29 mouse cellular contexts compared by ENCODE assay signal in the genomic region with DNA sequence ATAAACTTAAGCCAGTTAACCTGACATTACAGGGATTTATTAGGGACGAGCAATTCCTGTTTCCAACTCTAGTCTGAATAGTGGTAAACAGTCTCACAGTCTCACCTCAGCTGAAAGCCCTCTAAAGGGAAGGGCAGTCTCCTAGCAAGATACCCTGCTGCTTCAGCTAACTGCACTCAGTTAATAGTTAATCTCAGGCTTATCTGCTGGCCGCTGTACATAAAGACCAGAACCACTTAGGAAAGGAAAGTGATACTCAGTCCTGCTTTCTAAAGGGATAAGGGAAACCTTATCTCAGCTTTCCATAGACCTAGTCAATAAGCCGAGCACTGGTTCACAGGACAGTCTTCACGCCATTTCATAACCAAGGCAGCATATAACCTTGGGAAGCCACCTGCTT. TPM values are rescaled to one million over a fixed set of nuclear protein-coding genes. Genes with fewer than 3 reads are reported as not detected.
DNase-seq lines count a peak whose midpoint lies in the region; ATAC-seq and TF ChIP-seq lines count a peak whose summit lies in the region.
"Had no signal": no experiment of that assay in that cellular context is flagged by ENCODE, and none has a peak within 500 bp of the region (broad histone marks: within the 10 kb centered on the region; RNA-seq: fewer than 3 reads in every experiment).

No protein-coding gene starts in this region.

- TF ChIP-seq EP300 in stomach, postnatal 0 days (optimal IDR thresholded peaks at IDR 0.05), result no peak

- H3K36me3 ChIP-seq in liver, embryonic 12.5 days, result no peaks in the 10 kb centered on the region
- no peaks in the 10 kb centered on the region for H3K36me3 ChIP-seq in liver, embryonic 16.5 days (ENCODE audit: control insufficient read depth, insufficient read depth)
- H3K36me3 ChIP-seq in stomach, postnatal 0 days (ENCODE audit: control insufficient read depth, insufficient read depth, low read length), result no peaks in the 10 kb centered on the region
- H3K36me3 ChIP-seq in kidney, adult 2 months (ENCODE audit: control insufficient read depth, insufficient read depth, low read length), result no peaks in the 10 kb centered on the region
- H3K36me3 ChIP-seq: embryonic facial prominence, embryonic 15.5 days; limb, embryonic 15.5 days had no signal

- TF ChIP-seq CTCF in stomach, postnatal 0 days (IDR thresholded peaks at IDR 0.05; ENCODE audit: low read depth), result no peak
- TF ChIP-seq CTCF in kidney, adult 2 months (conservative IDR thresholded peaks at IDR 0.05; ENCODE audit: insufficient read depth, insufficient read length, low read depth, low read length), result no peak

- peak; percentile 35; the same call in 1 of the 2 replicates for ATAC-seq in liver, embryonic 12.5 days
- ATAC-seq in liver, embryonic 16.5 days (ENCODE audit: low read depth), result no peak
- ATAC-seq in stomach, postnatal 0 days (ENCODE audit: low FRiP score, low TSS enrichment), result peak; percentile 78
- ATAC-seq: forebrain, embryonic 14.5 days; hindbrain, postnatal 0 days had no signal

- H3K4me1 ChIP-seq in liver, embryonic 12.5 days, result peaks cover 3% of the 10 kb centered on the region; the same call in 1 of the 2 replicates
- H3K4me1 ChIP-seq in liver, embryonic 16.5 days (ENCODE audit: control insufficient read depth, low read depth, low read length), result no peaks in the 10 kb centered on the region; the same call in 1 of the 2 replicates
- no peaks in the 10 kb centered on the region; the same call in 1 of the 2 replicates for H3K4me1 ChIP-seq in stomach, postnatal 0 days (replicated peaks; ENCODE audit: control insufficient read depth, insufficient read depth)
- H3K4me1 ChIP-seq in kidney, adult 2 months (ENCODE audit: control insufficient read depth, insufficient read depth, low read length), result peaks cover 2% of the 10 kb centered on the region; the same call in 1 of the 2 replicates
- H3K4me1 ChIP-seq: embryonic facial prominence, embryonic 15.5 days had no signal

- peaks cover 12% of the 10 kb centered on the region for H3K27me3 ChIP-seq in liver, embryonic 12.5 days (replicated peaks)
- H3K27me3 ChIP-seq in liver, embryonic 16.5 days (ENCODE audit: control insufficient read depth, insufficient read depth, low read depth, low read length), result no peaks in the 10 kb centered on the region; the same call in 1 of the 2 replicates
- no peaks in the 10 kb centered on the region for H3K27me3 ChIP-seq in stomach, postnatal 0 days (ENCODE audit: control insufficient read depth, insufficient read depth, low read length)
- no peaks in the 10 kb centered on the region for H3K27me3 ChIP-seq in kidney, adult 2 months (replicated peaks; ENCODE audit: control insufficient read depth, insufficient read depth, low read length)
- H3K27me3 ChIP-seq: embryonic facial prominence, embryonic 15.5 days; heart, embryonic 12.5 days; limb, embryonic 15.5 days had no signal

- H3K9me3 ChIP-seq in liver, embryonic 12.5 days (replicated peaks), result no peaks in the 10 kb centered on the region
- no peaks in the 10 kb centered on the region for H3K9me3 ChIP-seq in liver, embryonic 16.5 days (replicated peaks; ENCODE audit: control insufficient read depth, low read length)
- no peaks in the 10 kb centered on the region for H3K9me3 ChIP-seq in stomach, postnatal 0 days (ENCODE audit: control insufficient read depth, low read length)
- H3K9me3 ChIP-seq: embryonic facial prominence, embryonic 15.5 days; heart, embryonic 12.5 days; limb, embryonic 15.5 days had no signal

- no peak for TF ChIP-seq POLR2A in kidney, adult 2 months (IDR thresholded peaks at IDR 0.05; ENCODE audit: low read depth, low read length)

- peak; percentile 66 for DNase-seq in heart, adult 11 months
- no peak for DNase-seq in heart, postnatal 4 days
- no peak for DNase-seq in liver
- peak; percentile 35 for DNase-seq in stomach, postnatal 0 days (ENCODE audit: low spot score)
- no peak for DNase-seq in kidney, adult 2 months
- no peak for DNase-seq in frontal cortex, adult 2 months (ENCODE audit: extremely low spot score in 1 of 2, low spot score in 1 of 2)
- DNase-seq: adrenal gland, postnatal 14 days; cerebellum, adult 9-10 months; kidney, adult 8-10 months; kidney, postnatal 10 days; left cerebral cortex, postnatal 4 days; lung, postnatal 36 days; midbrain, embryonic 14.5 days; right cerebral cortex, postnatal 25 days had no signal

- H3K27ac ChIP-seq in liver, embryonic 12.5 days, result no peak overlapping the region
- H3K27ac ChIP-seq in liver, embryonic 16.5 days (ENCODE audit: low read length), result no peak overlapping the region
- 0 out of 2 replicates have a peak overlapping the region, but pooled peaks have one; percentile 30 for H3K27ac ChIP-seq in stomach, postnatal 0 days (replicated peaks)
- no peak overlapping the region for H3K27ac ChIP-seq in kidney, adult 2 months (ENCODE audit: insufficient read depth, low read depth, low read length)
- H3K27ac ChIP-seq: embryonic facial prominence, embryonic 15.5 days; hindbrain, postnatal 0 days; left cerebral cortex, adult 2 months; limb, embryonic 15.5 days had no signal

- no peak overlapping the region for H3K9ac ChIP-seq in liver, embryonic 12.5 days
- no peak overlapping the region for H3K9ac ChIP-seq in liver, embryonic 16.5 days (ENCODE audit: low read depth, low read length)
- H3K9ac ChIP-seq in stomach, postnatal 0 days (ENCODE audit: low read length), result no peak overlapping the region
- H3K9ac ChIP-seq: embryonic facial prominence, embryonic 15.5 days; heart, embryonic 12.5 days; limb, embryonic 15.5 days had no signal

- H3K4me3 ChIP-seq in liver, embryonic 12.5 days, result no peak overlapping the region
- H3K4me3 ChIP-seq in liver, embryonic 16.5 days (ENCODE audit: low read depth, low read length), result no peak overlapping the region
- H3K4me3 ChIP-seq in stomach, postnatal 0 days (ENCODE audit: low read depth, low read length), result no peak overlapping the region
- H3K4me3 ChIP-seq in kidney, adult 2 months (ENCODE audit: insufficient read depth, low read depth, low read length), result no peak overlapping the region
- H3K4me3 ChIP-seq: embryonic facial prominence, embryonic 15.5 days; heart, embryonic 12.5 days; left cerebral cortex, adult 2 months; limb, embryonic 15.5 days had no signal

- H3K4me2 ChIP-seq in liver, embryonic 12.5 days, result 0 out of 2 replicates have a peak overlapping the region, but pooled peaks have one; percentile 10
- H3K4me2 ChIP-seq in liver, embryonic 16.5 days (ENCODE audit: low read depth, low read length), result peak overlapping the region; percentile 24
- H3K4me2 ChIP-seq in stomach, postnatal 0 days (replicated peaks; ENCODE audit: low read depth), result no peak overlapping the region
- H3K4me2 ChIP-seq: embryonic facial prominence, embryonic 15.5 days; heart, embryonic 12.5 days; limb, embryonic 15.5 days had no signal

- WGBS in liver, embryonic 12.5 days (ENCODE audit: insufficient replicate concordance), result 41% methylated on average over 4 of the region's 4 CpGs
- WGBS in liver, embryonic 16.5 days (ENCODE audit: insufficient replicate concordance), result 37% methylated on average over 4 of the region's 4 CpGs
- WGBS in stomach, postnatal 0 days, result 41% methylated on average over 4 of the region's 4 CpGs
- 61% methylated on average over 4 of the region's 4 CpGs for WGBS in kidney, adult 2 months

RNA-seq across cellular contexts. Expression of a gene that starts 13.3 kb away (rescaled TPM):
- not detected for total RNA-seq in heart, postnatal 4 days (2021)
- polyA plus RNA-seq in liver, embryonic 12.5 days (2016; fragmentation: Nextera tagmentation; extraction: Ambion mirVana), result not detected in 2 replicates
- not detected in 2 replicates for polyA plus RNA-seq in liver, embryonic 16.5 days (2015; fragmentation: Nextera tagmentation; extraction: Ambion mirVana)
- not detected in 2 replicates for polyA plus RNA-seq in stomach, postnatal 0 days (2015; fragmentation: Nextera tagmentation; extraction: Ambion mirVana)
- polyA plus RNA-seq in kidney, adult 2 months (2012; rRNA removed), result not detected in 2 replicates
- not detected in 2 replicates for polyA plus RNA-seq in frontal cortex, adult 2 months (2012; rRNA removed)
- total RNA-seq: adrenal gland, postnatal 14 days; gastrocnemius, adult 8-10 months; hindbrain, postnatal 0 days; layer of hippocampus, postnatal 10 days; left cerebral cortex, adult 2 months; left cerebral cortex, postnatal 4 days; megakaryocyte-erythroid progenitor cell, adult 5-6 weeks had no signal
- polyA plus RNA-seq: brain, embryonic 14.5 days; embryonic facial prominence, embryonic 15.5 days; forebrain, embryonic 14.5 days; heart, embryonic 12.5 days; hindbrain, embryonic 11.5 days; hindbrain, postnatal 0 days; limb, embryonic 15.5 days; midbrain, embryonic 14.5 days; neural tube, embryonic 11.5 days; spleen, adult 2 months had no signal

RNA-seq across cellular contexts. Expression of a gene that starts 32.7 kb away (rescaled TPM):
- 100 to 1,000 TPM; 107 to 115 TPM for total RNA-seq in heart, postnatal 4 days (2021)
- 8.6 and 8.8 TPM in 2 replicates for polyA plus RNA-seq in liver, embryonic 12.5 days (2016; fragmentation: Nextera tagmentation; extraction: Ambion mirVana)
- polyA plus RNA-seq in liver, embryonic 16.5 days (2015; fragmentation: Nextera tagmentation; extraction: Ambion mirVana), result 2.0 and 3.0 TPM in 2 replicates
- 27.0 and 29.0 TPM in 2 replicates for polyA plus RNA-seq in stomach, postnatal 0 days (2015; fragmentation: Nextera tagmentation; extraction: Ambion mirVana)
- 11.0 and 11.4 TPM in 2 replicates for polyA plus RNA-seq in kidney, adult 2 months (2012; rRNA removed)
- polyA plus RNA-seq in frontal cortex, adult 2 months (2012; rRNA removed), result 23.8 and 28.0 TPM in 2 replicates
- total RNA-seq: megakaryocyte-erythroid progenitor cell, adult 5-6 weeks had no signal

RNA-seq across cellular contexts. Expression of a gene that starts 52.6 kb away (rescaled TPM):
- 100 to 1,000 TPM; 709 to 766 TPM for total RNA-seq in heart, postnatal 4 days (2021)
- polyA plus RNA-seq in liver, embryonic 12.5 days (2016; fragmentation: Nextera tagmentation; extraction: Ambion mirVana), result 0.17 and 0.20 TPM in 2 replicates
- 2.0 and 6.0 TPM in 2 replicates for polyA plus RNA-seq in liver, embryonic 16.5 days (2015; fragmentation: Nextera tagmentation; extraction: Ambion mirVana)
- 1.6 and 1.7 TPM in 2 replicates for polyA plus RNA-seq in stomach, postnatal 0 days (2015; fragmentation: Nextera tagmentation; extraction: Ambion mirVana)
- polyA plus RNA-seq in kidney, adult 2 months (2012; rRNA removed), result 1.9 and 26.0 TPM in 2 replicates
- polyA plus RNA-seq in frontal cortex, adult 2 months (2012; rRNA removed), result 4.9 and 5.0 TPM in 2 replicates
- total RNA-seq: megakaryocyte-erythroid progenitor cell, adult 5-6 weeks had no signal

Comparison
In these comparisons a context has a peak if more than half of its experiments do, and no peak if none do; other contexts are left out.
1. DNase-seq: peak in heart, adult 11 months (single experiment) and stomach, postnatal 0 days (single experiment); none in heart, postnatal 4 days (single experiment), liver (single experiment), kidney, adult 2 months (single experiment) and frontal cortex, adult 2 months (0 of 2).